Mouse (Mus musculus) left cerebral cortex, adult 18-20 months (tissue): ENCODE results near the gene Apoa4. TPM values are rescaled to one million over a fixed set of nuclear protein-coding genes. Genes with fewer than 3 reads are reported as not detected.

ENCODE experiments used
- DNase-seq, 2 experiments: peaks; one replicate each; pipeline ENCODE4 v3.0.0; 2021 to 2022; ENCODE audit warnings: low spot score in 2 of 2, mixed read lengths in 1 of 2
- total RNA-seq, 2 experiments: library from RNA; stranded (reverse); gene quantifications; 2 replicates each; pipeline ENCODE4 v1.2.3; 2021

The Apoa4 gene
- total RNA-seq, 2 experiments from 2014 or later: not detected

DNA sequence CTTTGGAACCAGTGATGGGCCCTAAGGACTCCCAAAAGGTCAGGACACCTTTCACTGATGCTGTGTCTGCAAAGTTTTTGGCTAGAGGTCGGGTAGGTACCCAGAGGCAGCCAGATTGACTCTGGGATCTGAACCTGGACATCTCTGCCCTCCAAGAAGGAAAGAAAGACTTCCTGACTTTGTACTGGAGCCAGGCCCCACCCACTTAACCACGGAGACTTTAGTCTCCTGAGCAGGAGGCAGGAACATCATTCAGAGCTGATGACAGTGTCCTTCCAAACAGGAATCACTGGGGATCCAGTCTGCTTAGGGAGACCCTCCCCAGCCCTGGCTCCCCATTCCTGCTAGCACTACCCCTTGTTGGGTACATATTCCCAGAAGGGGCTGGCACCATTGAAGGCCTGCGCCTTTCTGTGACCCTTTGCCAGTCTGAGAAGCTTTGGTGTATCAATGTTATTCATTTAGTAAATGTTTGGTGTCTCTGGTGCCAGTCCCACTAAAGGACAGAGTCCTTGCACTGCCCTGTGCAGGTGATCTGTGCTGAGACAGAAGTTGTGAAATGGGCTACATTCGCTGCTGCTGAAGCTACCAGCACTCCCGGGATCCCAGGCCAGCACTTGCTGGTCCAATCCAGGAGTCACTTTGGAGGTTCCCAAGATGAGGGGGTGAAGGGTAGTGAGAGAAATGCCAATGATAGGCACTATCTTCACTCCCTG lies 15.4 kb upstream of the Apoa4 start:
- no peak for DNase-seq

DNA sequence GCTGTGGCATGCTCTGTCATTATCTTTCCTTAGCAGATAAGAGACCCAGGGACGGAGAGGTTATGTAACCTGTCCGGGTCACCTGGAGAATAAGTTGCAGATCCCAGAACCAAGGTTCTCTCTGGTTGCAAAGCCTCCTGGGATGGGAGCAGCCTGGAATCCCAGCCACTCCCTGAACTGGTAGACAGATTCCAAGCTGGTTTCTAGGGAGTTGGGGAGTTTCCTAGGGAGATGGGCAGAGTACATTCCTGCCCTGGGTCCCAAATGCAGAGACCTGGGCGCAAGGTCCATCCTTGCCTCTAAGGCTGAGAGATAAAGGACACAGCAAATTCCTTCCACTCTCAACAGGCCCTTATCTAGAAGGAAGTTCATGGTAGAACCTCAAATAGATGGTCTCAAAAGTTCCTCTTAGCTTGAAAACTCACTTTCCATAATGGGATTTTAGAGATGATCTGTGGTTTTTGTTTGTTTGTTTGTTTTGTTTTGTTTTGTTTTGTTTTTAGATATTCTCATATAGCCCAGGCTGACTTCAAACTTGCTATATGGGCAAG lies 13.4 kb upstream of the Apoa4 start:
- DNase-seq: no peak

- DNase-seq: no peak
Observed at GRCm38 (mm10) chr9:46228491-46228890, 12.0 kb upstream of the Apoa4 start, which contains the start of gene Apoa1. Gene Apoa1, plus strand, starts transcription at chr9:46228580.

DNA sequence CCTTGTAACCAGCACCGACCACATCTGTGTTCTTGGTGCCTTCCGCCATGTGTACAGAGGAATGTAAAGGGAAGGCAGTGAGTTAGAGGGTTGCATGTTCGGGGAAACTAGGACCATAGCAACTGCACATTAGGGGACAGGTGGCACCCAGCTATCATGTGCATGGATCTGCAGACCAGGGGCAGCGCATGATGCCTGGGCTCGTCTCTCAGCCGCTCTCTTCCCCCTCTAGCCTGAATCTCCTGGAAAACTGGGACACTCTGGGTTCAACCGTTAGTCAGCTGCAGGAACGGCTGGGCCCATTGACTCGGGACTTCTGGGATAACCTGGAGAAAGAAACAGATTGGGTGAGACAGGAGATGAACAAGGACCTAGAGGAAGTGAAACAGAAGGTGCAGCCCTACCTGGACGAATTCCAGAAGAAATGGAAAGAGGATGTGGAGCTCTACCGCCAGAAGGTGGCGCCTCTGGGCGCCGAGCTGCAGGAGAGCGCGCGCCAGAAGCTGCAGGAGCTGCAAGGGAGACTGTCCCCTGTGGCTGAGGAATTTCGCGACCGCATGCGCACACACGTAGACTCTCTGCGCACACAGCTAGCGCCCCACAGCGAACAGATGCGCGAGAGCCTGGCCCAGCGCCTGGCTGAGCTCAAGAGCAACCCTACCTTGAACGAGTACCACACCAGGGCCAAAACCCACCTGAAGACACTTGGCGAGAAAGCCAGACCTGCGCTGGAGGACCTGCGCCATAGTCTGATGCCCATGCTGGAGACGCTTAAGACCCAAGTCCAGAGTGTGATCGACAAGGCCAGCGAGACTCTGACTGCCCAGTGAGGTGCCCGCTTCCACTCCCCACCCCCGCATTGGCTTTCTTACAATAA lies 10.7 kb upstream of the Apoa4 start:
- peak; percentile 87 to 93 for DNase-seq

DNA sequence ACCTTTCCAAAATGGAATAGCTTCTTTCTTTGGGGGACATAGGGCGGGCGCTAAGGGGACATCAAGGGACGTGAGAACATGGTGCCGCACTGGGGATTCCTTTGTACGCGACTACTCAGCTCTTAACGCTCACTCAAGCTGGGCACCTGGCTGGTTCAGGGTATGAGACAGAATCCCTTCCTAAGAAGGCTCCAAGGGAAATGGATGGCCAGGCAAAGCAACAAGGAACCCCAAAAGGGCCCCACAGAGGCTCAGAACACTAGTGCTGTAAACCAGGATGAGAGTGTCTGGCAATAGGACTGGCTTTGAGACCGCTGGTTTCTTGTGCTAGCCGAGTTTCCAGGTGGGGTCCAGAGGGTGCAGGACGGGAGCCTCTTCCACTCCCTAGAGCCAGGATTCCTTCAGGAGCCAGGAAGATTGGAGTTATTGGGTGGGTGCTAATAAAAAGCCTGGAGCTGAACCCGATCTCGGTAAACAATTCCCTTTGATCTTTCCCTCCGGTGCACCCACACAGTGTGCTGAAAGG lies 10.0 kb upstream of the Apoa4 start:
- no peak for DNase-seq

- DNase-seq: no peak
Observed at GRCm38 (mm10) chr9:46235196-46235595, 5.3 kb upstream of the Apoa4 start.

GRCm38 (mm10) chr9:46235596-46235648 lies 5.1 kb upstream of the Apoa4 start, which contains the start of gene Apoc3:
Gene Apoc3, minus strand, starts transcription at chr9:46235636.
- DNase-seq: no peak

DNA sequence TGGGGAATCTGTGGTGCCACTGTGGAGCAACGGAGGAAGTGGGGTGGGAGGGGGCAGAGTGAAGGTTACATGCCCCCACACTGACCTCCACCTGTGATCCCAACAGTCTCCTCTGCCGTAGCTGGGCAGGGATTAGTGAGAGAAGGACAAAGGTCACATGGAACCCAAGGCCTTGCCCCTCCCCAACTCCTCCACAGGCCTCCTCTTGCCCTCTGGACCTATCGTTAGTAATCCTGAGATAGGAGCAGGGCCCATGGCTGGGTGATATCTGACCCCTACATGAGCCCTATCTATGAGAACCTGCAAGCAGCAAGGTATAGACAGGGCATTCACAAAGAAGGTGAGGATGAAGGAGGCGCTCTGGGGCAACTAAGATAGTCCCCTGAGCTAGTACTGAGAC lies 4.8 kb upstream of the Apoa4 start:
- DNase-seq: no peak

- no peak for DNase-seq
Observed at GRCm38 (mm10) chr9:46238850-46239249, 1.6 kb upstream of the Apoa4 start.

GRCm38 (mm10) chr9:46241818-46242217 lies 1.3 kb downstream of the Apoa4 start:
- no peak for DNase-seq

GRCm38 (mm10) chr9:46243122-46243521 lies 2.6 kb downstream of the Apoa4 start:
- DNase-seq: no peak

GRCm38 (mm10) chr9:46243584-46243983 lies 3.1 kb downstream of the Apoa4 start:
- no peak for DNase-seq

GRCm38 (mm10) chr9:46246752-46247324 lies 6.3 kb downstream of the Apoa4 start:
- peak; percentile 69 to 80 for DNase-seq

GRCm38 (mm10) chr9:46256177-46256576 lies 15.7 kb downstream of the Apoa4 start:
- no peak for DNase-seq

DNA sequence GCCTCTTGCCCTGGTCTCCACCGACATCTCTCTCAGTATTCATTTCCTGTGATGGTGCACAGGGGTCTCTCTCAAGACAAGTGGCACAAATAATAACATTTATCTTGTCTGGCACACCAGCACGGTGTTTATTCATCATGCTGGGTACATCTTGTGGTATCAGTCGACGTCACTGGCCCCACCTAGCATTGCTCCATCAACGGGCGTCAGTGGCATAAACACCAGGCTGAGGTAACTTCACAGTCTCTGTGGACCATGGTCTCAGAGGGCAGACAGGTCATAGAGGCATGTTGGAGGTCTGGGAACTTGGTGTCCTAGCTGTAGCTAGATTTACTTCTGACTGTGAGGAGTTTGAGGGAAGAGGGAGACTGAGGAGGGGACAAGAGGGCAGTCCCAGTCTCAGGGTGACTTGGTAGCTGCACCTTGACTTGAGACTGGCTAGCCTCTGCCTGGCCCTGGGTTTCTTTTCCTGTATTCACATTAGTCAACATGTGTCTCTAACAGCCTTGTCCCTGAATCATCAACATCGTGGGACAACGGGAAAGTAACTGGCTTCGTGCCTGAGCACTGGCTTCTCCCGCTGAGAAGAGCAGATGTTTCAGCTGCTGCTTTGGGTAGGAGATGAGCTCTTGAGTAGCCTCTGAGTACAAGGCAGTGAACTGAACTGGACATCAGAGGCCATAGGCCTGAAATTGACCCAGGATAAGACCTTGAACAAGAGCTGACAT lies 16.3 kb downstream of the Apoa4 start:
- no peak for DNase-seq

GRCm38 (mm10) chr9:46257546-46257945 lies 17.1 kb downstream of the Apoa4 start:
- DNase-seq: no peak

GRCm38 (mm10) chr9:46259111-46259510 lies 18.6 kb downstream of the Apoa4 start:
- no peak for DNase-seq

DNA sequence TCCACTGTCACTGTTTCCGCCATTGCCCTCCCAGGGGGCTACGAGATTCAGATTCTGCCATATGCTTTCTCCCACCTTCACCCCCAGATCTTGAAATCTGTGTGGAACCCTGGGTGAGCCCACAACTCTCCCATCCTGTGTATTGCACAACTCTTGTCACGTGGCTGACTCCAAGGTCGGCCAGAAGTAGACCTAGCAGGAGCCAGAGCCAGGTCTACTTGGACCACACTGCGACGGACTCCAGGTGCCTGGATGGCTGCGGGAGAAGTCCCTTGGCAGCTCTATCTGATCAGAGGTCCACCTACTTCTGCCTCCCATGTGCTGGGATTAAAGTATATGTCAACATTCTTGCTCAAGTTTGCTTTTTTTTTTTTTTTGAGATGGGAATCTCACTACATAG lies 20.6 kb downstream of the Apoa4 start:
- no peak for DNase-seq

GRCm38 (mm10) chr9:46268343-46268873 lies 27.9 kb downstream of the Apoa4 start, which contains the start of gene Apoa5:
Gene Apoa5, plus strand, starts transcription at chr9:46268633.
- DNase-seq: no peak

DNA sequence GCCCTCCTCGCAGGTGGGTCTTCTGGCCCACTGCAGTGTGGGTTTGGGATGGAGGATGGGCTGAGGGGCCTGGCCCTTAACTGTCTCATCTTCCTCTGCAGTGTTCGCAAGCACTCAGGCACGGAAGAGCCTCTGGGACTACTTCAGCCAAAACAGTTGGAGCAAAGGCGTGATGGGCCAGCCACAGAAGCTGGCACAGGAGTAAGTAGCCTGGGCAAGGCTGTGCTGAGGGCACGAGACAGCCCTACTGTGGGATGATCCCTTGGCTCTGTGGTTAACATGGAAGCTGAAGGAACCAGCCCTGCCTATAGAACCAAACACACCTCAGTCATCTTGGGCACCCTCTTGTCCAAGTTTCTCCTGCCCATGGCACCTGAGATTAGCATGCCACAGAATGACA lies 28.6 kb downstream of the Apoa4 start:
- no peak for DNase-seq

GRCm38 (mm10) chr9:46270782-46271181 lies 30.3 kb downstream of the Apoa4 start:
- DNase-seq: no peak
